Mouse (Mus musculus): ENCODE measurements around the gene Arpc2.

Arpc2 gene

GRCm38 (mm10) chr1:74239162-74239561 lies 3.3 kb downstream of the Arpc2 start:
- DNase-seq (ENCODE audit: low spot score in 2 of 2) = no peak

- peak; percentile 50 to 66 for DNase-seq (ENCODE audit: low spot score in 2 of 2)
Observed at GRCm38 (mm10) chr1:74239618-74240017, 3.7 kb downstream of the Arpc2 start.

- peak; percentile 86 to 92 for DNase-seq (ENCODE audit: low spot score in 2 of 2)
Observed at GRCm38 (mm10) chr1:74240311-74240710, 4.4 kb downstream of the Arpc2 start.

- no peak for DNase-seq (ENCODE audit: low spot score in 2 of 2)
Observed at GRCm38 (mm10) chr1:74240832-74241231, 4.9 kb downstream of the Arpc2 start.

- no peak for DNase-seq (ENCODE audit: low spot score in 2 of 2)
Observed at GRCm38 (mm10) chr1:74245525-74245924, 9.6 kb downstream of the Arpc2 start.

- DNase-seq (ENCODE audit: low spot score in 2 of 2) = no peak
Observed at GRCm38 (mm10) chr1:74248799-74249198, 12.9 kb downstream of the Arpc2 start.

GRCm38 (mm10) chr1:74249331-74249980 lies 13.6 kb downstream of the Arpc2 start:
- no peak for DNase-seq (ENCODE audit: low spot score in 2 of 2)

- DNase-seq (ENCODE audit: low spot score in 2 of 2) = no peak
Observed at GRCm38 (mm10) chr1:74250096-74250495, 14.2 kb downstream of the Arpc2 start.

- no peak for DNase-seq (ENCODE audit: low spot score in 2 of 2)
Observed at GRCm38 (mm10) chr1:74255704-74256345, 19.9 kb downstream of the Arpc2 start.

GRCm38 (mm10) chr1:74256782-74257181 lies 20.9 kb downstream of the Arpc2 start:
- no peak for DNase-seq (ENCODE audit: low spot score in 2 of 2)

GRCm38 (mm10) chr1:74262510-74262909 lies 26.6 kb downstream of the Arpc2 start:
- DNase-seq (ENCODE audit: low spot score in 2 of 2) = no peak

GRCm38 (mm10) chr1:74268750-74269149 lies 32.9 kb downstream of the Arpc2 start:
- DNase-seq (ENCODE audit: low spot score in 2 of 2) = no peak

- DNase-seq (ENCODE audit: low spot score in 2 of 2) = no peak
Observed at GRCm38 (mm10) chr1:74271659-74272058, 35.8 kb downstream of the Arpc2 start.

GRCm38 (mm10) chr1:74275015-74275414 lies 39.1 kb downstream of the Arpc2 start:
- DNase-seq (ENCODE audit: low spot score in 2 of 2) = no peak

- DNase-seq (ENCODE audit: low spot score in 2 of 2) = no peak
Observed at GRCm38 (mm10) chr1:74277041-74277440, 41.2 kb downstream of the Arpc2 start.

- DNase-seq (ENCODE audit: low spot score in 2 of 2) = no peak
Observed at GRCm38 (mm10) chr1:74277883-74278537, 42.1 kb downstream of the Arpc2 start.

GRCm38 (mm10) chr1:74278538-74278937 lies 42.7 kb downstream of the Arpc2 start, which contains the start of gene Gpbar1:
Gpbar1 (plus strand) TSS chr1:74278550.
- no peak for DNase-seq (ENCODE audit: low spot score in 2 of 2)

- no peak for DNase-seq (ENCODE audit: low spot score in 2 of 2)
Observed at GRCm38 (mm10) chr1:74278988-74279387, 43.1 kb downstream of the Arpc2 start.

GRCm38 (mm10) chr1:74280591-74281325 lies 44.9 kb downstream of the Arpc2 start:
- no peak for DNase-seq (ENCODE audit: low spot score in 2 of 2)

GRCm38 (mm10) chr1:74281372-74281771 lies 45.5 kb downstream of the Arpc2 start:
- no peak for DNase-seq (ENCODE audit: low spot score in 2 of 2)

- no peak for DNase-seq (ENCODE audit: low spot score in 2 of 2)
Observed at GRCm38 (mm10) chr1:74281886-74282285, 46.0 kb downstream of the Arpc2 start.
